Mouse (Mus musculus) frontal cortex, adult 2 months (tissue): ENCODE results near the gene Hif3a. TPM values are rescaled to one million over a fixed set of nuclear protein-coding genes. Genes with fewer than 3 reads are reported as not detected.

Source experiments
- DNase-seq, 2 experiments: peaks; one replicate each; pipeline ENCODE4 v3.0.0; 2022; ENCODE audit warnings: low spot score in 1 of 2; ENCODE audit errors: extremely low spot score in 1 of 2
- polyA plus RNA-seq: library from polyadenylated mRNA; depleted of rRNA; stranded (reverse); fragments of >200 nt; gene quantifications from 2 replicates; pipeline ENCODE4 v1.2.3, GENCODE M21; 2012

Gene Hif3a
- polyA plus RNA-seq, 1 experiment = 3.4 TPM

DNA sequence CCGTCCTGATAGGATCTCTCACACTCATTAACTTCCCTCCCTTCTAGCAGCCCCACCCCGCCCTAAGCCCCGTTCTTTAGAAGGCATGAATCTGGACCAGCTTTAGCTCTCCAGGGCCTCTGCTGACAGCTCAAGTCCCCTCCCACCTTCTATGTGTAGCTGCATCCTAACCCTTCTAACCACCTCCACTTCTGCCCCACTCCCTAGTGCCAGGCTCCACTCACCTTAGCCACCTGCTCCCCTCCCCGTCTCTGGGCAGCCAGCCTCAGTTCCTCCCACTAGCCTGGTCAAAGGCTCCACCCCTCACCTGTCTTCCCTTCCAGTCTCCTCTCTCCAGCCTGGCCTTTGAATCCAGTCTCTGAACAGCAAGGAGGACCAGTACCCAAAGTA, 36.7 kb downstream of the Hif3a start:
- DNase-seq = no peak

DNA sequence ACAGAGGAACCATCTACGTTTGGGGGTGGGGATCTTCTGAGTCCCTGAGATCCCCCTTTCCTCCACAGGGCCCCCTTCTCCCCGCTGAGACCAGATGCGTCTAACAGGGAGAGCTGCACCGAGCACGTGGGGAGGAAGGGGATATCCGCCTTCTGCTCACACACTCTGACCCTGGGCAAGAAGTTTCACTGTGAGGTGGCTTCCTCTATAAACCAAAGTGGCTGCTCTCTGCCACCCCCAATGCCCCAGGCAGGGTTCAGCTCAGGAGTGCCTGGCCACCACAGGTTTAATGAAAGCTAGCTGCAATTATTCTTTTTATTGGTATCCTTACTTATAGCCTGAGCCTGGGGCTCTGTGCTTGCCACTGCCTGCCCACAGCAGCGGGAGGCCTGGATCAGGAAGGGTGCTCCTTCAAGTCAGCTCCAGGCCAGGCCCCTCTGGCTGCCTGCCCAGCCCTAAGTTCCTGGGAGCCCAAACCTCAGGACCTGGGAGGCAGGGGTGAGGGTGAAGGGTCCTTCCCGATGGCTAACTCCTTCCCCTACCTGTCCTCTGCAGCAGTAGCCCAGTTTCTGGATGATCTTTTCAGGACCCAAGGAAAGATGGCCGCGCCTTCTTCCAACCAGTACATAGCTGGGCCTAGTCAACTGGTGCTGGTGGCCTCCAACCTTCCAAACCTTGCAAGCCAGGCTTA, 37.3 kb downstream of the Hif3a start:
- DNase-seq = no peak

- DNase-seq = no peak
Measured at GRCm38 (mm10) chr7:17024141-17024540, 38.1 kb downstream of the Hif3a start.

GRCm38 (mm10) chr7:17023701-17024100, 38.5 kb downstream of the Hif3a start:
- no peak for DNase-seq

DNA sequence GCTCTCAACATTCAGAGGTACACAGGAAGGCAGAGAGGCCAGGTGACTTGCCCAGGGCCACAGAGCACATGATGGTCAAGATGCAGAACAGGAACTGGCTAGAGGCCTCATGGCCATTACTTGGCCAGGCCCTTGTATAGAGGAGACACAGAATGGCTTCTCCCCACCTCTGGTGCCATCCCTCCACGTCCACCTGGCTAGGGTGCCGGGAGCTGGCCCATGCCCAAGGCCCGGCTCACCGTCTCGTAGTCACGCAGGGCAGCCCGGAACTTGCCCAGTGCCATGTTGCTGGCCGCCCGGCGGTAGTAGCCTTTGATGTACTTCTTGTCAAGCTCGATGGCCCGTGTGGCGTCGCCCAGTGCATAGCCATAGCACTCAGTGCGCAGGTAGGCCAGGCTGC, 40.1 kb downstream of the Hif3a start:
- no peak for DNase-seq

- DNase-seq = no peak
Measured at GRCm38 (mm10) chr7:17019426-17020166, 42.6 kb downstream of the Hif3a start.

GRCm38 (mm10) chr7:17017921-17018320, 44.3 kb downstream of the Hif3a start:
- no peak for DNase-seq

DNA sequence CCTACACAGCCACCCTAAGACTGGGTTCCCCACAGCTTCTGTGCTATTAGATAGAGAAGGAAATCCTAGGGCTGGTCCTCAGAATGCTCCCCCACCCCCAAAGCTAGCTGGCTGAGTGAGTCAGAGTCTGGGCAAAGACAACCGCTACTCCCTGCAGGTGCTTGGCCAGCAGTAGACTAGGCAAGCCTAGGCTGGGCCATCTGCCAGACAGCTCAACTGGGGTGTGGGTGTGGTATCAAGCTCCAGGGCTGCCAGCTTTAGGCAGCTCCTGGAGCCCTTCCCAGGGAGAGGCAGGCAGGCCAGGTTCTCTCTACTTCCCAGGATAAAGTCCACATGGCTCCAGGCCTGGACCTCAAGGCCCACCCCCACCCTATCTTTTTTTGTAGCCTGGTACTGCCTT, 45.2 kb downstream of the Hif3a start:
- DNase-seq = peak; percentile 94 to 97

DNA sequence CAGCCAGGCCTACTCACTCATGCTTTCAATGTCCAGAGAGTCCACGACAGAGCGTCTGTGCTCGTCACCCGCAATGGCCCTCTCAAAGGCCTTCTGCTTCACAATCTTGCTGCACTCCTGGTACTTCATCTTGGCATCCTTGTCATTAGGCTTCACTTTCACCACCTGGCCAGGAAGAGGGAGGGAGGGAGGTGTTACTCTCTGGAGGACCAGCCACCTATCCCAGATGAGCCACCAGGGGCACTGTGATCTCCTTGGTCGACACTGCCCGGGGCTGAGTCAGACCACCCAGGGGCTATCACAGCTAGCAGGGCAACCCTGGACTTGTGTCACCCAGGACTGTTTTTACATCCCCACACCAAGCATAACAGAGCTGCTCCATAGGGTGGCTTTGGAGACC, 46.8 kb downstream of the Hif3a start:
- no peak for DNase-seq

- no peak for DNase-seq
Measured at GRCm38 (mm10) chr7:17011909-17012590, 50.2 kb downstream of the Hif3a start.

- DNase-seq = no peak
Measured at GRCm38 (mm10) chr7:17010010-17010347, 52.2 kb downstream of the Hif3a start.

DNA sequence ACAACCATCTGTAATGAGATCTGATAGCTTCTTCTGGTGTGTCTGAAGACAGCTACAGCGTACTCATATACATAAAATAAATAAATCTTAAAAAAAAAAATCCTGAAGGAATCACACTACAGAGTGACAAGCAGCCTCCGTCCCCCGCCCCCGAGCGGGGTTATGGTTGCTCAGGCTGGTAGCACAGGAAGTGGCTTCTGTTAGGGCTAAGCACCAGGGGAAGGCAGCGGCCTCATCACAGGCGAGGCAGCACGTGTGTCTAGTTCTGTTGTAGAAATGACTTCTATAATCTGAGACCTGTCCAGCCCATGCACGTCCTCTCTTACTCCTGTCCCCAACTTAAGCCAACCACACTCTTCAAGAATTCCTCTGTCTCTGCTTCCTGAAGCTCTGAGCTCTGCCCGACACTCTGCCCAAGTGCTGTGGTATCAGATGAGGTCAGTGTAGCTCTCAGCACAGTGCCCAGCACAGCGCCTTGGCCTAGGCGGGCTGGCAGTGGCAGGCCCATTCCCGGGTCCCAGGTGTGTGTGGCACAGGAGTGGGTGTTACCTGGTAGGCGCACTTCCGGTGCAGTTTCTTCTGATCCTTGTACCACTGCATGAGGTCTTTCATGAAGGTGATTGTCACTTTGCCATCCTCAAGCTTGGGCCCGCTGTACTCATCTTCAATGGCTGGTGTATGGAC, 52.8 kb downstream of the Hif3a start:
- DNase-seq = no peak

GRCm38 (mm10) chr7:17007300-17007699, 54.9 kb downstream of the Hif3a start:
- DNase-seq = no peak

- no peak for DNase-seq
Measured at GRCm38 (mm10) chr7:17004716-17005115, 57.5 kb downstream of the Hif3a start.

- DNase-seq = no peak
Measured at GRCm38 (mm10) chr7:17003230-17003960, 58.8 kb downstream of the Hif3a start.

DNA sequence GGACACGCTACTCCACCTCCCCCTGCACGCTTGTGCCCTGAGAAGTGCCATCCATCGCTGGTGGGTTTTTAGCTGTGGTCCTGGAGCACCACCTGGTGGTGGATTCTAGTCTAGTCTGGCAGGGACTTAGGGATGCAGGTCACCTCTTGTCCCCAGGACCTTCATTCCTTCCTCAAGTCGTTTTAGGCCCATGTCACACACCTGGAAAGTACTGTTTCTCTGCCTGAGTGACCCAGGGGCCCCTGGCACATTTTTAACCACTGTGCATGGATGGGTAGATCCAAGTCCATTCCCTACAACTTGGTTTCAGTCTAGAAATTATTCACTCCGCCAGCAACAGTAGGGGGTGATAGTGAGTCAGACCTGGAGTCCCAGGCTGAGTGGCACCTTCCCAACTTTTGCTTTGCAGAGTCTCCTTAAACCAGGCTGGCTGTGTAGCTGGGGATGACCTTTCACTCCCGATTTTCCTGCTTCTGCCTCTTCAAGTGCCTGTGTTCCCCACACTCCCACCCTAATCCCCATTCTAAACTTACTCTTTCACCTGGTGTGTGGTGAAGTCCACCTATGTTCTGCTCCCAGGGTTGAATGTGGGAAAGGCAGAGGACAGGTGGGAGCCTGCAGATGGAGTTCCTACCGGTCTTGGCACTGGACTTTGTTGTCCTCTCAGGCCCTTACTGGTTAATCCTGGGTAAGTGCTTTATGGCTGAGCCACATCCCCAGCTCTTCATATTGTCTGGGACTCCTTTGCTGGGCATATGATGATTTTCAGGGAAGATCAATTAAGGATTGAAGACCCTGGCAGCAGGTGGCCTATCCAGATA, 59.6 kb downstream of the Hif3a start:
- DNase-seq = peak; percentile 64 to 91

DNA sequence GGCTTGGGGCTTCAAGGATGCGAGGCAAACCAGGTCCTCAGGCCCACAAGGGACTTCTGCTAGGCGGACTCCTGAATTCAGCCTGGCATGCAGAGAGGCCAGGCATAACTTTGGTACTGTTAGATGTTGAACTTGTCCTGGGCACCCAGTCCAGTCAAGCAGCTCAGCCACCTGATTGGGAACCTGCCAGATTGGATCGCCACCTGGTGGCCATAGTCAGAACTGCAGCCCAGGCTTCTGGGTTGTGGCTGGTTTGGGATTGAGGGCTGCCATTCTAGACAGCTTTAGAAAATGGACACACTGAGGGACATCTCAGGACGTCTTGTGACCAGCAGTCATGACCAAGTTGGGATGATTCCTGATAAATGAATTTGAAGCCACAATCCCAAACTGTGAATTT, 62.6 kb downstream of the Hif3a start:
- DNase-seq = peak; percentile 60 to 94

DNA sequence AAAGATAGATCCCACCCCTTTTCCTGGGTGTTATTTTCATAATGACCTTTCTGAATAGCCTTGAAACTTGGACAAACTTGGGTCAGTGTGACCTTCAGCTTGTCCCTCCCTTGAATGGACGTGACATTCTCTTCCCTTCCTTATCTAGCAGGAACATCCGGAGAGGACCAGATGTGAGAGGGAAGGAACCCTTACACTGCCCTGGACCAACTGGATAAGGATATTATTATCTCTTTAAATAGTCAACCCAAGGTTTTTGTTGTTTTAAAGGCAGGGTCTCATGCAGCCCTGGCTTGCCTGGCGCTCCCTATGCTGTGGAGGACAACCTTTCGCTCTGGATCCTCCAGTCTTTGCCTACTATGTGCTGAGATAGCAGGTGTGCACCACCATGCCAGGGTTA, 63.0 kb downstream of the Hif3a start:
- no peak for DNase-seq

- DNase-seq = no peak
Measured at GRCm38 (mm10) chr7:16995345-16995744, 66.9 kb downstream of the Hif3a start.

- no peak for DNase-seq
Measured at GRCm38 (mm10) chr7:16994400-16994799, 67.8 kb downstream of the Hif3a start.
